11 mouse cellular contexts compared by ENCODE assay signal in genomic region chr14:23885539-23885938, GRCm38 (mm10).
DNase-seq lines count a peak whose midpoint lies in the region; ATAC-seq lines count a peak whose summit lies in the region.
"Had no signal": no experiment of that assay in that cellular context is flagged by ENCODE, and none has a peak within 500 bp of the region (broad histone marks: within the 10 kb centered on the region; RNA-seq: fewer than 3 reads in every experiment).

No protein-coding gene starts in this region.

- no peak overlapping the region for H3K27ac ChIP-seq in kidney, embryonic 16.5 days (ENCODE audit: low read length)
- H3K27ac ChIP-seq: embryonic facial prominence, embryonic 12.5 days; liver, embryonic 13.5 days had no signal

- 36% methylated on average over 6 of the region's 6 CpGs for WGBS in kidney, embryonic 16.5 days

- ATAC-seq in kidney, embryonic 16.5 days (ENCODE audit: low FRiP score, low TSS enrichment): peak; percentile 70; the same call in 1 of the 2 replicates

- H3K36me3 ChIP-seq in kidney, embryonic 16.5 days (ENCODE audit: insufficient read depth, low read length): no peaks in the 10 kb centered on the region
- H3K36me3 ChIP-seq: embryonic facial prominence, embryonic 12.5 days; G1E; liver, embryonic 13.5 days had no signal

- no peaks in the 10 kb centered on the region for H3K9me3 ChIP-seq in kidney, embryonic 16.5 days (ENCODE audit: low read length)
- H3K9me3 ChIP-seq: embryonic facial prominence, embryonic 12.5 days; G1E; liver, embryonic 13.5 days had no signal

- no peaks in the 10 kb centered on the region for H3K27me3 ChIP-seq in kidney, embryonic 16.5 days (ENCODE audit: insufficient read depth, low read length)
- H3K27me3 ChIP-seq: embryonic facial prominence, embryonic 12.5 days; liver, embryonic 13.5 days had no signal

- no peak overlapping the region for H3K4me3 ChIP-seq in kidney, embryonic 16.5 days (ENCODE audit: low read length)
- H3K4me3 ChIP-seq: embryonic facial prominence, embryonic 12.5 days; liver, embryonic 13.5 days had no signal

- H3K4me2 ChIP-seq in kidney, embryonic 16.5 days (replicated peaks; ENCODE audit: low read depth, low read length): no peak overlapping the region
- H3K4me2 ChIP-seq: embryonic facial prominence, embryonic 12.5 days; liver, embryonic 13.5 days had no signal

- intact Hi-C loops in heart, postnatal 14 days (cut with DNase I): no loop called here

- no peaks in the 10 kb centered on the region; the same call in 1 of the 2 replicates for H3K4me1 ChIP-seq in kidney, embryonic 16.5 days (ENCODE audit: insufficient read depth, low read length)
- H3K4me1 ChIP-seq: liver, embryonic 13.5 days had no signal

- no peak overlapping the region for H3K9ac ChIP-seq in kidney, embryonic 16.5 days (replicated peaks; ENCODE audit: low read length)
- H3K9ac ChIP-seq: embryonic facial prominence, embryonic 12.5 days; liver, embryonic 13.5 days had no signal

- no peak for DNase-seq in kidney, adult 8-10 months
- peak; percentile 96 for DNase-seq in brain, adult 2 months (ENCODE audit: low read depth, low spot score)
- DNase-seq in heart, postnatal 14 days: peak; percentile 49 to 57
- DNase-seq in lung, postnatal 14 days: peak; percentile 37
- no peak for DNase-seq in spleen, adult 12 weeks (ENCODE audit: low spot score)
- no peak for DNase-seq in cerebellum, adult 11 months
- no peak for DNase-seq in kidney, adult 18-20 months
- DNase-seq: liver, embryonic 13.5 days had no signal

Comparison
In these comparisons a context has a peak if more than half of its experiments do, and no peak if none do; other contexts are left out.
1. DNase-seq: peak in brain, adult 2 months (single experiment), heart, postnatal 14 days (2 of 2) and lung, postnatal 14 days (single experiment); none in kidney, adult 8-10 months (0 of 2), spleen, adult 12 weeks (single experiment), cerebellum, adult 11 months (single experiment) and kidney, adult 18-20 months (single experiment).